Mouse (Mus musculus) kidney, adult 2 months (tissue): Measurements from ENCODE around the gene Sytl1.

Source experiments
- CTCF ChIP-seq: fragments of 200-500 bp; conservative IDR thresholded peaks from 2 replicates; pipeline ENCODE4 v1.5.1; 2011; ENCODE audit warnings: low read depth, mild to moderate bottlenecking, control low read depth, low read length, moderate library complexity, mixed read lengths; ENCODE audit not compliant: insufficient read depth, insufficient read length
- POLR2A ChIP-seq: fragments of 200-500 bp; IDR thresholded peaks from one replicate; pipeline ENCODE4 v1.6.1; 2011; ENCODE audit warnings: low read depth, low read length, control low read depth

GRCm38 (mm10) chr4:133268931-133269330, 6.0 kb upstream of the Sytl1 start:
- no peak for TF ChIP-seq CTCF
- no peak for TF ChIP-seq POLR2A
